Mouse (Mus musculus) embryonic fibroblast, embryonic 13.5 days (primary cell): ENCODE measurements at regions not wholly inside any gene's neighbourhood (a gene's known extent, or its start where the extent isn't known, plus 50 kb on each side); places are given as distances from the start of the nearest gene placed in this dataset.

ENCODE experiments used
- CTCF ChIP-seq: IDR thresholded peaks from 2 replicates; pipeline ENCODE4 v1.5.1; 2011; ENCODE audit warnings: mild to moderate bottlenecking, control low read depth, low read length, moderate library complexity, borderline replicate concordance; ENCODE audit not compliant: insufficient read depth
- POLR2A ChIP-seq: IDR thresholded peaks from 2 replicates; pipeline ENCODE4 v1.6.1; 2011; ENCODE audit warnings: low read depth, mild to moderate bottlenecking, control low read depth, low read length, moderate library complexity

- TF ChIP-seq CTCF (no peak), POLR2A (no peak)
Measured at GRCm38 (mm10) chr5:47528671-47529070, 454.3 kb upstream of the Slit2 start.
